Mouse (Mus musculus) midbrain, embryonic 16.5 days (tissue): ENCODE measurements around the gene Cemip. TPM values are rescaled to one million over a fixed set of nuclear protein-coding genes. Genes with fewer than 3 reads are reported as not detected.
"Not testable (repeated sequence)": the region's sequence is repeated elsewhere in the genome, so short reads cannot be mapped to it uniquely, and the experiment has no call there.

Experiments used
- ATAC-seq: fragments of 200-750 bp; cut with Nextera tagmentation; 2 replicates; pipeline ENCODE4 v1.8.0; 2017; ENCODE audit warnings: moderate TSS enrichment
- H3K27ac ChIP-seq: fragments of 300-500 bp; sonication (generic); 2 replicates; pipeline ENCODE4 v1.5.1; 2014; ENCODE audit warnings: mild to moderate bottlenecking, low read length, mixed read lengths
- H3K27me3 ChIP-seq: fragments of 300-500 bp; sonication (generic); 2 replicates; pipeline ENCODE4 v1.6.1; 2014; ENCODE audit warnings: low read depth, low read length, mixed read lengths; ENCODE audit not compliant: control insufficient read depth, insufficient read depth
- H3K36me3 ChIP-seq: fragments of 300-500 bp; sonication (generic); 2 replicates; pipeline ENCODE4 v1.6.1; 2014; ENCODE audit warnings: mild to moderate bottlenecking, low read length, moderate library complexity, mixed read lengths; ENCODE audit not compliant: control insufficient read depth, insufficient read depth
- H3K4me1 ChIP-seq: fragments of 300-500 bp; sonication (generic); 2 replicates; pipeline ENCODE4 v1.6.1; 2014; ENCODE audit warnings: mild to moderate bottlenecking, low read length, mixed read lengths; ENCODE audit not compliant: control insufficient read depth, insufficient read depth
- H3K4me2 ChIP-seq: fragments of 300-500 bp; sonication (generic); 2 replicates; pipeline ENCODE4 v1.6.1; 2014; ENCODE audit warnings: mild to moderate bottlenecking, low read length, mixed read lengths
- H3K4me3 ChIP-seq: fragments of 300-500 bp; sonication (generic); 2 replicates; pipeline ENCODE4 v1.5.1; 2014; ENCODE audit warnings: low read depth, mild to moderate bottlenecking, low read length, moderate library complexity, mixed read lengths
- H3K9ac ChIP-seq: fragments of 300-500 bp; sonication (generic); 2 replicates; pipeline ENCODE4 v1.6.1; 2014; ENCODE audit warnings: low read depth, low read length, mixed read lengths
- H3K9me3 ChIP-seq: fragments of 300-500 bp; sonication (generic); replicated peaks from 2 replicates; pipeline ENCODE4 v1.6.1; 2014; ENCODE audit warnings: mild to moderate bottlenecking, low read length, mixed read lengths; ENCODE audit not compliant: control insufficient read depth, poor library complexity, severe bottlenecking
- WGBS: fragments of 180-500 bp; shearing (Covaris S2); extraction: QIAGEN DNeasy Blood & Tissue Kit; methylation state at CpG from one replicate; pipeline ENCODE4 v1.1.7; 2014; 5-methylcytosine and 5-hydroxymethylcytosine counted together
- polyA plus RNA-seq: library from polyadenylated mRNA; unstranded; fragments of >200 nt; fragmentation: Nextera tagmentation; extraction: Ambion mirVana; gene quantifications from 2 replicates; pipeline ENCODE4 v1.2.1, GENCODE M21; 2015

Gene Cemip
- polyA plus RNA-seq, 1 experiment from 2014 or later: 0.75 TPM

- 0 out of 2 replicates have a peak, but pooled peaks cover 4% of the 10 kb centered on the region for H3K36me3 ChIP-seq
- peak; percentile 98 for ATAC-seq
- H3K9me3 ChIP-seq: no peaks in the 10 kb centered on the region
- peak overlapping the region; percentile 81 for H3K4me2 ChIP-seq
- H3K9ac ChIP-seq: peak overlapping the region; percentile 73
- H3K4me1 ChIP-seq: peaks cover 20% of the 10 kb centered on the region
- H3K27ac ChIP-seq: peak overlapping the region; percentile 86
- 3% methylated on average over 38 of the region's 44 CpGs for WGBS
- H3K27me3 ChIP-seq: no peaks in the 10 kb centered on the region
- peak overlapping the region; percentile 68 for H3K4me3 ChIP-seq
Observed at GRCm38 (mm10) chr7:83891433-83892332, 194.6 kb downstream of the Cemip start.

GRCm38 (mm10) chr7:83889946-83890345 lies 196.4 kb downstream of the Cemip start:
- not testable (repeated sequence) for H3K4me3 ChIP-seq, H3K9me3 ChIP-seq, H3K27ac ChIP-seq, H3K9ac ChIP-seq, H3K4me2 ChIP-seq, H3K36me3 ChIP-seq, ATAC-seq, H3K27me3 ChIP-seq
- WGBS: 89% methylated on average over 5 of the region's 5 CpGs
- peaks cover 20% of the 10 kb centered on the region for H3K4me1 ChIP-seq

GRCm38 (mm10) chr7:83889383-83889782 lies 196.9 kb downstream of the Cemip start:
- no peaks in the 10 kb centered on the region for H3K27me3 ChIP-seq
- H3K4me1 ChIP-seq: peaks cover 21% of the 10 kb centered on the region
- no peaks in the 10 kb centered on the region for H3K9me3 ChIP-seq
- H3K4me3 ChIP-seq: no peak overlapping the region
- no peak overlapping the region for H3K9ac ChIP-seq
- H3K27ac ChIP-seq: no peak overlapping the region
- H3K4me2 ChIP-seq: no peak overlapping the region
- 72% methylated on average over 3 of the region's 3 CpGs for WGBS
- no peaks in the 10 kb centered on the region for H3K36me3 ChIP-seq
- no peak for ATAC-seq

- no peak for ATAC-seq
- H3K4me2 ChIP-seq: no peak overlapping the region
- no peak overlapping the region for H3K4me3 ChIP-seq
- H3K36me3 ChIP-seq: no peaks in the 10 kb centered on the region
- H3K27ac ChIP-seq: no peak overlapping the region
- H3K9ac ChIP-seq: no peak overlapping the region
- H3K9me3 ChIP-seq: no peaks in the 10 kb centered on the region
- 96% methylated on average over 6 of the region's 6 CpGs for WGBS
- H3K27me3 ChIP-seq: no peaks in the 10 kb centered on the region
- H3K4me1 ChIP-seq: peaks cover 17% of the 10 kb centered on the region
Observed at GRCm38 (mm10) chr7:83886366-83887129, 199.8 kb downstream of the Cemip start.

- Histone ChIP-seq H3K4me3 (no peak overlapping the region), H3K36me3 (no peaks in the 10 kb centered on the region), H3K4me2 (no peak overlapping the region), H3K9ac (no peak overlapping the region), H3K27me3 (no peaks in the 10 kb centered on the region), H3K27ac (no peak overlapping the region), H3K4me1 (peaks cover 23% of the 10 kb centered on the region), H3K9me3 (no peaks in the 10 kb centered on the region)
- ATAC-seq: no peak
- WGBS: 96% methylated on average over 4 of the region's 4 CpGs
Observed at GRCm38 (mm10) chr7:83885835-83886234, 200.5 kb downstream of the Cemip start.

- 37% methylated on average over 6 of the region's 6 CpGs for WGBS
- peaks cover 32% of the 10 kb centered on the region for H3K4me1 ChIP-seq
- peak overlapping the region; percentile 94 for H3K27ac ChIP-seq
- no peaks in the 10 kb centered on the region for H3K36me3 ChIP-seq
- H3K4me3 ChIP-seq: peak overlapping the region; percentile 86
- peak overlapping the region; percentile 86 for H3K4me2 ChIP-seq
- peak overlapping the region; percentile 95; the same call in 1 of the 2 replicates for H3K9ac ChIP-seq
- H3K27me3 ChIP-seq: no peaks in the 10 kb centered on the region
- no peaks in the 10 kb centered on the region for H3K9me3 ChIP-seq
- no peak for ATAC-seq
Observed at GRCm38 (mm10) chr7:83884921-83885532, 201.3 kb downstream of the Cemip start.

- Histone ChIP-seq H3K36me3 (no peaks in the 10 kb centered on the region), H3K27me3 (no peaks in the 10 kb centered on the region), H3K4me2 (peak within 1 kb of the TSS; percentile 86), H3K4me3 (peak within 1 kb of the TSS; percentile 86), H3K27ac (peak within 1 kb of the TSS; percentile 94), H3K4me1 (peaks cover 40% of the 10 kb centered on the region), H3K9me3 (no peaks in the 10 kb centered on the region), H3K9ac (peak within 1 kb of the TSS; percentile 95)
- peak; percentile 83 for ATAC-seq
- under 1% methylated on average over 69 of the region's 69 CpGs for WGBS
Observed at GRCm38 (mm10) chr7:83884021-83884658, 202.2 kb downstream of the Cemip start, which contains the start of the genes Tlnrd1 and Mesd. Gene Tlnrd1 (minus strand): TSS chr7:83884305. Gene Mesd (plus strand): TSS chr7:83884466.

GRCm38 (mm10) chr7:83883276-83884020 lies 202.9 kb downstream of the Cemip start:
- H3K36me3 ChIP-seq: no peaks in the 10 kb centered on the region
- peak overlapping the region; percentile 94 for H3K27ac ChIP-seq
- H3K9ac ChIP-seq: peak overlapping the region; percentile 95
- H3K4me1 ChIP-seq: peaks cover 47% of the 10 kb centered on the region
- H3K27me3 ChIP-seq: no peaks in the 10 kb centered on the region
- no peaks in the 10 kb centered on the region for H3K9me3 ChIP-seq
- peak overlapping the region; percentile 86 for H3K4me2 ChIP-seq
- WGBS: under 1% methylated on average over 83 of the region's 91 CpGs
- ATAC-seq: peak; percentile 72
- peak overlapping the region; percentile 86 for H3K4me3 ChIP-seq
